Mouse (Mus musculus): ENCODE measurements around the gene Adamtsl1. TPM values are rescaled to one million over a fixed set of nuclear protein-coding genes. Genes with fewer than 3 reads are reported as not detected.

Adamtsl1 gene
- polyA plus RNA-seq, 1 experiment from 2014 or later, result 6.9 TPM

DNA sequence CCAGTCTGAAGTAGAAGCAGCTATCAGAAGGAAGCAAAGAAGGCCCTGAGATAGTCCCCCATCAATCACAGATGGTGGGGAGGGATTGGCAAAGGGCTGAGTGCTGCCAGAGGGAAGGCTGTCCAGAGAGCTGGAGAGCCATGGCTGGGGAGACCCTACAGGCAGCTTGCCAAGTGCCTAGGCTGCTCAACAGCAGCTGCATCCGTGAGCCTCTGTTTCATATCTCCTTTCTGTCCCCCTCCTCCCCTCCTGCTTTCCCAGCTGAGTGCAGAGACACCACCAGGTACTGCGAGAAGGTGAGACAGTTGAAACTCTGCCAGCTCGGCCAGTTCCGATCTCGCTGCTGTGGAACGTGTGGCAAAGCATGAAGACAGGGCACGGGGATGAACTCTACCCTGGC is 911.6 kb downstream of the Adamtsl1 start:
- no peak overlapping the region for H3K27ac ChIP-seq (replicated peaks)
- H3K4me3 ChIP-seq, result no peak overlapping the region
- H3K27me3 ChIP-seq (replicated peaks; ENCODE audit: low read depth, poor library complexity, severe bottlenecking), result no peaks in the 10 kb centered on the region
- DNase-seq (ENCODE audit: low spot score), result no peak
- no peaks in the 10 kb centered on the region for H3K36me3 ChIP-seq (replicated peaks)
- H3K4me1 ChIP-seq, result peaks cover 14% of the 10 kb centered on the region
- 89% methylated on average over 7 of the region's 7 CpGs for WGBS
- no peaks in the 10 kb centered on the region for H3K9me3 ChIP-seq

DNA sequence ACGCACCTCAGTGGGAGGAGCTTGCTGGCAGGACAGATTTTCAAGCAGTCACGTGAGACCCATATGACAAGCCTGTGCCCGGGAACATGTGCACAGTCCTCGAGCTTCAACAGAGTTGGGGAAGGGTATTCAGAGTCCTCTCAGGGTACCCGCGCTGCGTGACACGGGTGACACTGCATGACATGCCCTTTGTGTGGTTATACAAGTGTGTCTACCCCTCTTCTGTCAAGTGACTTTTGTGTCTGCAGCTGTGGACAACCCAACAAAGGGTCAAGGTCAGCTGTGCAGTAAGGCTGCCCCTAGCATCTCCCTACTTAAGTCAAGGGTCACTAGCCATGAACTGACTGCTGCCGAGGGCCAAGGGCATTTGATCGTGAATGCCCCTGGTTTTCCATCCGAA is 912.6 kb downstream of the Adamtsl1 start:
- WGBS, result 75% methylated on average over 11 of the region's 11 CpGs
- Histone ChIP-seq H3K9me3 (no peaks in the 10 kb centered on the region), H3K4me3 (no peak overlapping the region), H3K27me3 (replicated peaks; ENCODE audit: low read depth, poor library complexity, severe bottlenecking) (no peaks in the 10 kb centered on the region), H3K36me3 (replicated peaks) (no peaks in the 10 kb centered on the region), H3K27ac (replicated peaks) (no peak overlapping the region), H3K4me1 (peaks cover 14% of the 10 kb centered on the region)
- no peak for DNase-seq (ENCODE audit: low spot score)

DNA sequence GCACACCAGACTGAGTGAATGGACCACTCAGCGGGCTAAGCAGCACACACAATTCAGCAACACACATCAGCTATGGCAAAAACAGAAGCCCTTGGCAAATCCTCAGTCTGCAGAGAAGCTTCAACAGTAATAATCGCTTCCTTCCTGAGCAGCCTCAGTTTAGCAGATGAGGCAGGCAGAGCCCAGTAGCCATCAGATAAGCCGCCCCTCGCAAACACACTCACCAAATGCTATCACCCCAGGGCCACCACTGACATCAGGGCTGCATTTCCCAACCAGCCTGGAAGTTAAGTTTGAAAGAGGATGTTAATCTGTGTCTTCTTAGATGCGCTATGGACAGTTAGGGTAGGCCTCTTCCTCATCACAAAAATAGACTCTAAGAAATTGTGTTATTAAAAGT is 913.3 kb downstream of the Adamtsl1 start:
- Histone ChIP-seq H3K4me3 (no peak overlapping the region), H3K9me3 (no peaks in the 10 kb centered on the region), H3K27me3 (replicated peaks; ENCODE audit: low read depth, poor library complexity, severe bottlenecking) (no peaks in the 10 kb centered on the region), H3K27ac (replicated peaks) (no peak overlapping the region), H3K36me3 (replicated peaks) (no peaks in the 10 kb centered on the region), H3K4me1 (peaks cover 14% of the 10 kb centered on the region)
- DNase-seq (ENCODE audit: low spot score), result no peak
- 72% methylated on average over 5 of the region's 5 CpGs for WGBS

DNA sequence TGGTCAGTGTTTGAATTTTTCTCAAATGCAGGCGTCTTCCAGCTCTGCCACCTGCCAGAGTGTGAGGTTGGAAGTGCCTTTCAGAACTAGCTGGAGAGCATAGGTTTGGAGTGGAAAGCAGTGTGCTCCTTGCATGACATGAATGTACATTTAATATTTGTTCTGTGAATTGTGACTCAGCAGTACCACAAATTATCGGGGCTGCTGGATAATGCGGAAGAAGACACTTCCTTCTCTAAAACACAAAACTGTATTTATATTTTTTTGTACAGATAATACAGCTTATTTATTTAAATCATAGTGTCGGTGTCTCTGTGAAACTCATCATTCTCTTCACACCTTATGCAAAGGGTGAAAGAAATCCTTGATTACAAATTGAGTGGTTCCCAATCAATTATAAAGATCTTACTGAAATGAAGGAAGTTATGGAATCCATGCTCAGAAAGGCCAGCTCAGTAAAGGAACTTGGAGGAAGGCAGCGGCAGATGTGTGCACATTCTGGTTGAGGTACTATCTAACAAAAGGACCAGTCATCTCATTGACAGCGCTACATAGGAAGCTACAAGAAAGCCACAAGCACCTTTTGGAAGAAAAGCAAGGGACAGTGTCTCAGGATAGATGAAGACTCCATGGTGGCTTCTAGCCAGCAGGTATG is 914.2 kb downstream of the Adamtsl1 start:
- Histone ChIP-seq H3K27me3 (replicated peaks; ENCODE audit: low read depth, poor library complexity, severe bottlenecking) (no peaks in the 10 kb centered on the region), H3K27ac (replicated peaks) (no peak overlapping the region), H3K4me3 (no peak overlapping the region), H3K4me1 (peaks cover 14% of the 10 kb centered on the region), H3K9me3 (no peaks in the 10 kb centered on the region), H3K36me3 (replicated peaks) (no peaks in the 10 kb centered on the region)
- WGBS, result 90% methylated on average over 6 of the region's 6 CpGs
- DNase-seq (ENCODE audit: low spot score), result no peak

- Histone ChIP-seq H3K27ac (replicated peaks) (no peak overlapping the region), H3K9me3 (no peaks in the 10 kb centered on the region), H3K36me3 (replicated peaks) (no peaks in the 10 kb centered on the region), H3K4me3 (no peak overlapping the region), H3K4me1 (peaks cover 5% of the 10 kb centered on the region; the same call in 1 of the 2 replicates), H3K27me3 (replicated peaks; ENCODE audit: low read depth, poor library complexity, severe bottlenecking) (no peaks in the 10 kb centered on the region)
- 89% methylated on average over 3 of the region's 3 CpGs for WGBS
- no peak for DNase-seq (ENCODE audit: low spot score)
Measured at GRCm38 (mm10) chr4:86435631-86436030, 921.7 kb downstream of the Adamtsl1 start.

DNA sequence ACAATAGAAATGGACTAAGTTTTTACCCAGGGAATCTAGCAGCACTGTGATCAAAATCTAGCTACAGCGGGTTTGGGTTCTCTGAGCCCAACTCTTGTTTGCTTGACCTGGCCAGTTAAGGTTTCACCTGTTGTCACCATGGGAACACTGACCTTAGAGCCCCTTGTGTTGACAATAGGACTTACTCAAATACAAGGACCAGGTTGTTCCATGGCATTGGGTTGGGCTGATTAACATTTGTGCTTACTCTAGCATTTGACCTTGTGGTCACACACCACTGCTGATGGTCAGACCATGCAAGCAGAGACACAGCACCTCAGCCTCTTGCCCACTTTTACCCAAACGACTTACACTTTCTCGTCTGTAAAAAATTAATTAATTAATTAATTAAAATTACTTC is 922.4 kb downstream of the Adamtsl1 start:
- Histone ChIP-seq H3K9me3 (no peaks in the 10 kb centered on the region), H3K4me3 (no peak overlapping the region), H3K27ac (replicated peaks) (no peak overlapping the region), H3K27me3 (replicated peaks; ENCODE audit: low read depth, poor library complexity, severe bottlenecking) (no peaks in the 10 kb centered on the region), H3K4me1 (peaks cover 5% of the 10 kb centered on the region; the same call in 1 of the 2 replicates), H3K36me3 (replicated peaks) (no peaks in the 10 kb centered on the region)
- WGBS, result 84% methylated on average over 3 of the region's 3 CpGs
- no peak for DNase-seq (ENCODE audit: low spot score)

- no peak for DNase-seq (ENCODE audit: low spot score)
- no peaks in the 10 kb centered on the region for H3K27me3 ChIP-seq (replicated peaks; ENCODE audit: low read depth, poor library complexity, severe bottlenecking)
- H3K36me3 ChIP-seq (replicated peaks), result no peaks in the 10 kb centered on the region
- WGBS, result 88% methylated on average over 3 of the region's 3 CpGs
- H3K4me3 ChIP-seq, result no peak overlapping the region
- no peak overlapping the region for H3K27ac ChIP-seq (replicated peaks)
- no peaks in the 10 kb centered on the region for H3K4me1 ChIP-seq
- no peaks in the 10 kb centered on the region for H3K9me3 ChIP-seq
Measured at GRCm38 (mm10) chr4:86450468-86450867, 936.5 kb downstream of the Adamtsl1 start.

GRCm38 (mm10) chr4:86464808-86465207 is 950.8 kb downstream of the Adamtsl1 start:
- peaks cover 10% of the 10 kb centered on the region for H3K4me1 ChIP-seq
- peak; percentile 48 for DNase-seq (ENCODE audit: low spot score)
- H3K27ac ChIP-seq (replicated peaks), result no peak overlapping the region
- no peak overlapping the region for H3K4me3 ChIP-seq
- no peaks in the 10 kb centered on the region for H3K9me3 ChIP-seq
- no peaks in the 10 kb centered on the region for H3K36me3 ChIP-seq (replicated peaks)
- WGBS, result 39% methylated on average over 5 of the region's 5 CpGs
- no peaks in the 10 kb centered on the region for H3K27me3 ChIP-seq (replicated peaks; ENCODE audit: low read depth, poor library complexity, severe bottlenecking)
